Mouse (Mus musculus) adrenal gland, adult (tissue): ENCODE data around the gene Nedd9.

Source experiments
- DNase-seq, 2 experiments: peaks; one replicate each; pipeline ENCODE4 v3.0.0; 2022 to 2023; ENCODE audit warnings: low spot score in 1 of 2; ENCODE audit not compliant: inconsistent age in 2 of 2

Nedd9 gene

GRCm38 (mm10) chr13:41457030-41457797 lies 29.9 kb downstream of the Nedd9 start:
- DNase-seq: peak in 1 of 2 experiments; percentile 51

GRCm38 (mm10) chr13:41456292-41457029 lies 30.7 kb downstream of the Nedd9 start:
- DNase-seq: no peak

- DNase-seq: no peak
Observed at GRCm38 (mm10) chr13:41453227-41454193, 33.7 kb downstream of the Nedd9 start.

- DNase-seq: no peak
Observed at GRCm38 (mm10) chr13:41450821-41451220, 36.3 kb downstream of the Nedd9 start.

- no peak for DNase-seq
Observed at GRCm38 (mm10) chr13:41449211-41449610, 38.0 kb downstream of the Nedd9 start.

GRCm38 (mm10) chr13:41447209-41447608 lies 40.0 kb downstream of the Nedd9 start:
- no peak for DNase-seq

GRCm38 (mm10) chr13:41446591-41446990 lies 40.6 kb downstream of the Nedd9 start:
- no peak for DNase-seq

GRCm38 (mm10) chr13:41445067-41445808 lies 41.9 kb downstream of the Nedd9 start:
- no peak for DNase-seq

- no peak for DNase-seq
Observed at GRCm38 (mm10) chr13:41444230-41444629, 42.9 kb downstream of the Nedd9 start.

GRCm38 (mm10) chr13:41442145-41442544 lies 45.0 kb downstream of the Nedd9 start:
- DNase-seq: no peak

- DNase-seq: no peak
Observed at GRCm38 (mm10) chr13:41440205-41440604, 47.0 kb downstream of the Nedd9 start.

GRCm38 (mm10) chr13:41437390-41437789 lies 49.8 kb downstream of the Nedd9 start:
- no peak for DNase-seq

GRCm38 (mm10) chr13:41436731-41437130 lies 50.4 kb downstream of the Nedd9 start:
- DNase-seq: no peak

GRCm38 (mm10) chr13:41433201-41433600 lies 54.0 kb downstream of the Nedd9 start:
- peak in 1 of 2 experiments; percentile 41 for DNase-seq

GRCm38 (mm10) chr13:41431795-41432194 lies 55.4 kb downstream of the Nedd9 start:
- peak in 1 of 2 experiments; percentile 43 for DNase-seq

- no peak for DNase-seq
Observed at GRCm38 (mm10) chr13:41427046-41427445, 60.1 kb downstream of the Nedd9 start.

GRCm38 (mm10) chr13:41423463-41424074 lies 63.6 kb downstream of the Nedd9 start:
- DNase-seq: no peak

- DNase-seq: no peak
Observed at GRCm38 (mm10) chr13:41422581-41422980, 64.6 kb downstream of the Nedd9 start.

GRCm38 (mm10) chr13:41420376-41420775 lies 66.8 kb downstream of the Nedd9 start:
- DNase-seq: peak; percentile 55 to 86
